Mouse (Mus musculus) neutrophil, adult 5-6 weeks (primary cell): ENCODE data around the gene Plxna4. TPM values are rescaled to one million over a fixed set of nuclear protein-coding genes. Genes with fewer than 3 reads are reported as not detected.

Experiments
- ATAC-seq: fragments of 151-379, 151-347 bp; 2 replicates; pipeline ENCODE4 v1.8.0; 2017; ENCODE audit warnings: mild to moderate bottlenecking, moderate TSS enrichment; ENCODE audit not compliant: insufficient number of reproducible peaks, poor library complexity, low FRiP score, severe bottlenecking; ENCODE audit errors: extremely low read depth
- total RNA-seq: library from RNA; stranded (forward); fragments of 200-1000 nt; gene quantifications from 2 replicates; pipeline ENCODE4 v1.2.3, GENCODE M21; 2017

Gene Plxna4
- total RNA-seq: 0.81 and 1.1 TPM in 2 replicates

GRCm38 (mm10) chr6:32588056-32588671 is at the start of gene Plxna4:
Gene Plxna4 (minus strand): TSS chr6:32588192.
- ATAC-seq: no peak

- ATAC-seq: no peak
Observed at GRCm38 (mm10) chr6:32637568-32638183, 49.7 kb upstream of the Plxna4 start.

- ATAC-seq: no peak
Observed at GRCm38 (mm10) chr6:32610712-32611111, 22.7 kb upstream of the Plxna4 start.

GRCm38 (mm10) chr6:32606787-32607186 is 18.8 kb upstream of the Plxna4 start:
- ATAC-seq: no peak

- no peak for ATAC-seq
Observed at GRCm38 (mm10) chr6:32605581-32605980, 17.6 kb upstream of the Plxna4 start.

GRCm38 (mm10) chr6:32604901-32605300 is 16.9 kb upstream of the Plxna4 start:
- ATAC-seq: no peak

- no peak for ATAC-seq
Observed at GRCm38 (mm10) chr6:32602130-32602529, 14.1 kb upstream of the Plxna4 start.

- ATAC-seq: no peak
Observed at GRCm38 (mm10) chr6:32601306-32601705, 13.3 kb upstream of the Plxna4 start.

GRCm38 (mm10) chr6:32595591-32595990 is 7.6 kb upstream of the Plxna4 start:
- ATAC-seq: no peak

GRCm38 (mm10) chr6:32590979-32591758 is 3.2 kb upstream of the Plxna4 start:
- no peak for ATAC-seq

GRCm38 (mm10) chr6:32589632-32590031 is 1.6 kb upstream of the Plxna4 start:
- no peak for ATAC-seq

- no peak for ATAC-seq
Observed at GRCm38 (mm10) chr6:32587136-32588009, 619 bp downstream of the Plxna4 start.

- no peak for ATAC-seq
Observed at GRCm38 (mm10) chr6:32586821-32587135, 1.2 kb downstream of the Plxna4 start.

GRCm38 (mm10) chr6:32586390-32586789 is 1.6 kb downstream of the Plxna4 start:
- no peak for ATAC-seq

- no peak for ATAC-seq
Observed at GRCm38 (mm10) chr6:32585211-32585610, 2.8 kb downstream of the Plxna4 start.

GRCm38 (mm10) chr6:32584243-32584880 is 3.6 kb downstream of the Plxna4 start:
- no peak for ATAC-seq

GRCm38 (mm10) chr6:32583582-32583981 is 4.4 kb downstream of the Plxna4 start:
- no peak for ATAC-seq

GRCm38 (mm10) chr6:32571485-32571884 is 16.5 kb downstream of the Plxna4 start:
- ATAC-seq: no peak

GRCm38 (mm10) chr6:32570445-32570844 is 17.5 kb downstream of the Plxna4 start:
- no peak for ATAC-seq
